Mouse (Mus musculus) spleen, postnatal 0 days (tissue): Measurements from ENCODE around the gene Rgs7bp. TPM values are rescaled to one million over a fixed set of nuclear protein-coding genes. Genes with fewer than 3 reads are reported as not detected.

Experiments used
- polyA plus RNA-seq: library from polyadenylated mRNA; unstranded; fragments of >200 nt; fragmentation: Nextera tagmentation; extraction: Ambion mirVana; gene quantifications from 2 replicates; pipeline ENCODE4 v1.2.1, GENCODE M21; 2015

Rgs7bp gene
- polyA plus RNA-seq, result 1.1 and 1.4 TPM in 2 replicates

DNA sequence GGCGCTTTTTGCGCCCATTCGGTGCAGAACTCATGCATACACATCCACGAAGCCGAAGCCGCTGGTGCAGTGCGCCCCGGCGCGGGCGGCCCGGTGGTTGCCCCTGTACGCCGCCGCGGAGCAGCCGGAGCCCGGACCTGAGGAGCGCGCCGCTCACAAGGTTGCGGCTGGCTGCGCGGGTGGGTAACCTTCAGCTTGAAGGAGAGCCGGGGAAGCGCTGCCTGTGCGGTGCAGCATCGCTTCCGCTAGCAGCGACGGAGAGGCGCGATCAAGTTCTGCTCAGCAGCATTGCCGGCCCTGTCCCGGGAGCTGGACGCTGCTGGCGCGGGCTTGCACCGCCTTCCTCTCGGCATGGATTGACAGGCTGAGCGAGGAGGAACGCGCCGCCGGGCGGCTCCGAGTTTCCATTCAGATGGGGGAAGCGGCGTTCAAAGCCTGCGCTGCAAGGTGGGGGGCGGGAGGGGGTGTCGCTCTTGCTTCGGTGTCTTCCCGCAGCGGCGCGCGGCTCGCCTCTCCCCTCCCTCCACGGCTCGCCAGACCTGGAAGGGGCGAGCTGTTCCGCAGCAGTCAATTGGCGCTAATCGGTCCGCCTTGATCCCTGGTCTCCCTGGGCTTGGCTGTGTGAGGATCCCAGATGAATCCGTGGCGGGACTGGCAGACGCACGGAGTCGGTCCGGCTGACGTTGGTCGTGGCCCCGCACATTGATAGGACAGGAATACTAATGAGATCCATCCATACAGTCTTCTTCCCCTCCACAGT is at the start of gene Rgs7bp:
Gene Rgs7bp (minus strand): TSS at position 750 of the 760 bp plus-strand sequence.

GRCm38 (mm10) chr13:105081862-105082261 is 27.1 kb upstream of the Rgs7bp start, which contains the start of gene 4933425L06Rik:
Gene 4933425L06Rik, plus strand, starts transcription at chr13:105082122.

Other genes with a start within 250 kb of the Rgs7bp start
- 13.3 and 17.3 TPM in 2 replicates for gene Cwc27, start 237.8 kb downstream of the Rgs7bp start, polyA plus RNA-seq
- 0.23 and 0.31 TPM in 2 replicates for gene Shisal2b, start 191.0 kb downstream of the Rgs7bp start, polyA plus RNA-seq
- gene 4933425L06Rik, start 27.2 kb upstream of the Rgs7bp start, polyA plus RNA-seq, result not detected in 2 replicates
- 1.2 and 1.4 TPM in 2 replicates for gene Rnf180, start 239.9 kb upstream of the Rgs7bp start, polyA plus RNA-seq